Mouse (Mus musculus) heart, adult 9 months (tissue): ENCODE results near the gene Trp53.
A peak's percentile ranks its signal among the peaks of the same experiment; 100 is the strongest.
"Not testable (repeated sequence)": the region's sequence is repeated elsewhere in the genome, so short reads cannot be mapped to it uniquely, and the experiment has no call there.

Source experiments
- DNase-seq, 2 experiments: peaks; one replicate each; pipeline ENCODE4 v3.0.0; 2022; ENCODE audit warnings: low spot score in 2 of 2

Gene Trp53

GRCm38 (mm10) chr11:69624339-69624738 is 44.2 kb downstream of the Trp53 start:
- not testable (repeated sequence) for DNase-seq

- DNase-seq = peak; percentile 35 to 62
Measured at GRCm38 (mm10) chr11:69628286-69628685, 48.1 kb downstream of the Trp53 start.

GRCm38 (mm10) chr11:69629802-69630201 is 49.6 kb downstream of the Trp53 start:
- no peak for DNase-seq

DNA sequence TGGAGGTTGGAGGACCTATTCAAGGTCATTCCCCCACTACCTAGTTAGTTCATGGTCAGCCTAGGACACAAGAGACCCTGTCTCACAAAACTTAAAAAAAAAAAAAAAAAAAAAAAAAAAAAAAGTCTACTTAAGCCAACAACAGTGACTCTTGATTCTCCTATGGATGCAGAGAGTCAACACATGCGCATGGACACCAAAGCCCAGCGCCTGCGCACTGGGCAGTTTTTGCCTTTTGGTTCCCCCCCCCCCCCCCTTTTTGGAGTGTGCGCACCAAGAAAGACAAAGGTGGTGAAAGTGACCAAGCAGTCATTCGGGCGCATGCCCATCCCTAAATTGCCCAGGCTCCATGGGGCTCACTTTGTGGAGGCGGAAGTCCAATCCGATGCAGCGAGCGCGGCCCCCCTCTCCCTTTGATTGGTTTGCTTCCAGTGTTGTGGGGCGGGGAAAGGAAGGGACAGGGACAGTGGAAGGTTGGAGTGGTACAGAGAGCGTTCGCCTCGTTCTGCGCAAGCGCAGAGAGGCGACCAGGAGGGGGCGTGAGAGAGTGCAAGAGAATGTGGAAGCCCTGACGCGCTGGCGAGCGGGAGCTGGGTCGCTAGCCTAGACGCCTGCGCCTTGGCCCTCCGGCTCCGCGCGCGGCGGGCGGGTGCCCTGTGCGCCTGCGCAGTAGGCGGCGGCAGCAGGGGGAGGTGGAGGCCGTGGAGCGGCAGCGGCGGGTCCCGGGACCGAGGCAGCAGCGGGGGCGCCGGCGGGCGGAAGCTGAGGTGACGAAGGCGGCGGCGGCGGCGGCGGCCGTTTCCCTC is 52.3 kb downstream of the Trp53 start, which contains the start of gene Fxr2:
TSS of gene Fxr2 (plus strand) at position 707 of the 806 bp plus-strand sequence.
- DNase-seq = peak; percentile 100

- DNase-seq = peak in 1 of 2 experiments; percentile 76
Measured at GRCm38 (mm10) chr11:69633128-69633866, 53.1 kb downstream of the Trp53 start.

- no peak for DNase-seq
Measured at GRCm38 (mm10) chr11:69635471-69635870, 55.3 kb downstream of the Trp53 start.
